Mouse (Mus musculus) frontal cortex, adult (tissue): ENCODE measurements around the gene Ankle1.

Experiments
- ATAC-seq: cut with Nextera tagmentation; 2 replicates; pipeline ENCODE4 v1.9.2; 2017; ENCODE audit warnings: mild to moderate bottlenecking, moderate library complexity, mixed read lengths; ENCODE audit not compliant: low TSS enrichment

The Ankle1 gene

DNA sequence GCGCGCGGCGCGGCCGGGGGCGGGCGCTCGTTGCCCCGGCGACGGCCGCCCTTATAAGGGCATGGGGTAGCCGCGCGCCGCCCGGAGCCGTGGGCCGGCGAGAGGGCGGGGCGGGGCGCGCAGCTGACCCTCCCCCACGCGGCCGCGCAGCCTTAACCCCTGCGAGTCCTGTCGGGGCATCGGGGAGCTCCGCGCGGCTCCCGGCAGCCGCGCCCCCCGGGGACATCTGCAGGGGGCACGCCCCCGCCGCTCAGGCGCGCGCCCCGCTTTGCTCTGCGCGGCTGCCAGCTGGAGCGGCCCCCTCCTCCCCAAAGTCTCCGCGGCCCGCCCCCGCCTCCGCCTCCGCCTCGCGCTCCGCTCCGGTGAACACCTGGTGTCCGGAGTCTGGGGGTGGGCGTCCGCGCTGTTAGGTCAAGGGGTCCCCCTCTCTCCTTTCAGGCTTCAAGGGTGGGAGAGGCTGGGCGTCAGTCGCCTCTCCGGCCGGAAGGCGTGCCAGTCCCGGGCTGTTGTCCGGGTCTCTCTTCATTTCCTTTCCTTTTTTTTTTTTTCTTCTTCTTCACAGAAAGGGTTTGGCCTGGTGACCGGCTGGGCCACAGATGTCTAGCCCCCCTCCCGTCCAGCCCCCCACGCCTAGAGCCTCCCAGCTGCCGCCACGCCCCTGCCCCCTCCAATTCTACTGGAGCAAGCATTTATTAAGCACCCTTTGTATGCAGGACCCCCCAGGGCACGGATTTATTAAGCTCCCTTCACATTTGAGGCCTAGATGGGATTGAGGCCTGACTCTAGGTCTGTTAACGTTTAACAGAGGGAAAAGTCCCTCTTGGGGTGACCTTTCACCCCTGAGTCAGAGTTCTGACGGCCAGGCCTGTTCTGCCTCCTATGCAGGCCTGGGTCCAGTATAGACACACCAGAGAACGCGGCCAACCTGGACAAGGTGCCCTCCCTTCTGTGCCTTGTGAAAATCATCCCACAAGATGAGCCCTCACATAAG, 23.5 kb upstream of the Ankle1 start:
- ATAC-seq = peak; percentile 39

DNA sequence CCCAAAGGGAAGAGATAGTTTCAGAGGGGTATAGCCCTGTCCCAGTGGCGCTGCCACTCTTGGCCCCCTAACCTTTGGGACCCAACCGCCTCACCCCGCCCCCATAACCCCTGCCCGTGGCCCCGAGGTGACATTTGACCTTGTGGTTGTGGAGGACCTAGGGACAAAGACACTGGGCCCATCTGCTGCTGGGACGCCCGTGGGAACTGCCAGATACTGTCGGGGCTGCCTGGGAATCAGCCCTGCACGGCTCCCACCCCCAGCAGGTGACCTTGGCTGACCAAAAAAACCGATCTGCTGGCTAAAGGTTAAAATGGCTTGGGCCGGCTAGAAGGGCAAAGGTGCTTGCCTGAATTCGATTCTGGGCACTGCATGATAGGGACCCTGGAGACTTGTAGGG, 22.4 kb upstream of the Ankle1 start:
- no peak for ATAC-seq

DNA sequence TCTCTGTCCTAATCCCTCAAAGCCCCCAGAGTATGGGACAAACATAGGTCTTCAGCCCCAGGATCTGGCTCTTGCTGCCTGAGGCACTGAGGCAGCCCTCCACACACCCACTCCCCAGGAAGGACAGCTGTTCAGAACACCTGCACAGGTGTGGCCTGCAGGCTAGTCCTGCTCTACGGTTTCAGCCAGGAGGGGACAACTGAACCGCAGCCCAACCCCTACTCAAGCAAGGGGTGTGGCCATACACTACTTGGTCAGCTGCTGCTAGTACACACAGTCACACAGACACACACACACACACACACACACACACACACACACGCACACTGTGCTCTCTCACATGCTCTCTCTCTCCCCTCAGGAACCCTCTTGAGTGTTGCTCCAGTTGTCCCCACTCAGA, 21.9 kb upstream of the Ankle1 start:
- no peak for ATAC-seq

DNA sequence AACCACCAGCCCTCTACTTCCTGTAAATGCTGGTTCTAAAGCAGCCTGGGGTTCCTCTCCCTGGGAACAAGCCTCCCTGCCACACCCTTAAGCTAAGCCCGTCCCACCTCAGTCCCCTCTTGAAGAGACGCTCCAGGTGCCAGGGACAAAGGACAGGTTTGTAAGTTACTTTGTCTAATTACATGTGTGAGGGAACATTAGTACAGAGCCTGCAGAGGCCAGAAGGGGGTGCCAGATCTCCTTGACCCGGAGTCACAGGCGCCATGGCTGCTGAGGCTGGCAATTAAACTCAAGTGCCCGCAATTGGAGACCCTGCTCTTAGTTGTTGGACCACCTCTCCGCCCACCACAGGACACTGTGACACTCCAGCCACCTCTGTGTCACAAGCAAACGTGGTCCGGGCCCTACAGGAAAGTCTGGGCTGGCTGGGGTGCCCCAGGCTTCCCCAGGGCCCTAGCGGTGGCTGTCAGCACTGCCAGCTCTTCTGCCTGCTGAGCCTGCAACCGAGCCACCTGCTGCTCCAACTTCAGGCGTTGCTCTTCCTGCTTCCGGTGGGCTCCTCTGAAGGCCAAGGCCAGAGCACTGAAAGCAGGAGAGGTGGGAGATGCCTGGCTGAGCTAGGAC, 20.5 kb upstream of the Ankle1 start:
- no peak for ATAC-seq

DNA sequence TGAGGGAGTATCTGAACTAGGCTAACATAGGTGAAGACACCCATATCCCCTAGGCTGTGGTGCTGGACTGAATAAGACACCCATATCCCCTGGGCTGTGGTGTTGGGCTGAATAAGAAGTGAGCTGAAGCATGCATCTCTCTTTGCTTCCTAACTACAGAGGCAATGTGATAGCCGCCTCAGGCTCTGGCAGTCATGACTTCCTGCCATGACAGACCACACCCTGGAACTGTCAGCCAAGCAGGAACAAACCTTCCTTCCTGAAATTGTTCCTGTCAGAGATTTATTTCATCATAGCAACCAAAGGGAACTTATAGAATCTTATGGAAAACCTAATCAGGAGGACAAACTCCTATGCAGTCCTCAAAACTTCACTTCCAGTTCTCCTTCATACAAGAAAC, 17.5 kb upstream of the Ankle1 start:
- ATAC-seq = no peak

DNA sequence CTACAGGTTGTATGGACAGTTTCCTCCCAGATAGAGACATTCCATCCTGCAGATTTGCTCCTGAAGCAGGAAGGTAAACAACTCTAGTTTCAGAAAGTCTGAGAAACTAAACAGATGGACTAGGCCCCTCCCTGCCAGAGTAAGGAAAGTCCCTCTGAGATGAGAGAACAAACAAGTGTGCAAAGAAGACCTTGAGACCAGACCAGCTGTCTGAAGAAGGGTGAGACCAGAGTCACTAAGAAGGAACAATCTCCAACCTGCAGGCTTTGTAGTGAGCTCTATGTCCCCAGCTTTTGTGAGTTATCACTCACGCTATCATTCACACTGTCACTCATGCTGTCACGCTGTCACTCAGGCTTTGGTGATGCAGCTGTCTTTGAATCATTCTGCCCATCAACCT, 14.1 kb upstream of the Ankle1 start:
- no peak for ATAC-seq

DNA sequence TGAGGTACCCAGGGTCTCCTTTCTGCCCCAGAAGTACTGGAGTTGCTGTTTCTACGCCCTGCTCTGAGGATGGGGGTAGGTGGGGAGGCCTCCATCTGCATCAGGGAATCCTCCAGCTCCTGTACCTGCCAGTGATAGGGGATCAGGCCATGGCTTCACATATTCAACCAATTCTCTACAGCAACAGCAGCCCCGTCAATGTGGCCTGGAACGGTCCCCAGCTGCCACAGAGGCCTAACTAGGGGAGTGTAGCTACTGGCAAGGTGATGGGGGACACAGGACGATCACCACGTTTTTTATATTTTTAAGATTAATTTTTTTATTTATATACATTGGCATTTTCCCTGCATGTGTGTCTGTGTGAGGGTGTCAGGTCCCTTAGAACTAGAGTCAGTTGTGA, 13.4 kb upstream of the Ankle1 start:
- no peak for ATAC-seq

DNA sequence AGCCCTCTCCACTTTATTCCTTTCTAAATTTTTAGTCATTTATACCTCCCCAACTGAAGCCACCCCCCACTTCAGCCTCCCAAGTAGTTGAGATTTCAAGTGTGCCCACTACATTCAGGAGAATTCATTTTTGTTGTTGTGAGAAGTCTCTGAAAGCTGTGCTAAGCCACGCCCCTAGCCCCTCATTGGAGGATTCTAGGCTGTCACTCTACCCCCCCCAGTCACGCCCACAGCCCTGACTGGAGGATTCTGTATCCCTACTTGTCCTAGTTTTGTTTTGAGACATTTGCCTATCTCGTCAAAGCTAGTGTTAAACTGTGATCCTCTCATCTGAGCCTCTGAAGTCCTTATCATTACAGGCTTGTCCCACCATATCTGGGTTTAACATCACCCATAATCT, 12.9 kb upstream of the Ankle1 start:
- ATAC-seq = no peak

DNA sequence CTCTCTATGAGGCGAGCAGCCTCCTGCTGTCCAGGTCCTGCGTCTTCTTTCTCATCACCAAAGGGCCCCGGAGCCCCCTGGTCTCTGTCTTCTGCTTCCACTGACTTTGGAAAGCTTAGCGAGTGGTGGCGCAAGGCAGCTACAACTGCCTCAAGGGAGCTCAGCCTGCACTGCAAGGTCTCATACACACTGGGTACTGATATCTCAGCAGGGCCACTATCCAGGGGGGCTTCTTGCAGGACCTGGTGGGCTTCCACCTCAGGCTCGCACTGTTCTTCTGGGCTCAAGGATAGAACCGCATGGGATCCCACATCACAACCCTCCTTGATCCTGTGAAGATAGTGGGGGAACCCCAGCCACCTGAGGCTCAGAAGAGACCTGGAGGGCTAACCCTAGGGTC, 11.3 kb upstream of the Ankle1 start:
- no peak for ATAC-seq

DNA sequence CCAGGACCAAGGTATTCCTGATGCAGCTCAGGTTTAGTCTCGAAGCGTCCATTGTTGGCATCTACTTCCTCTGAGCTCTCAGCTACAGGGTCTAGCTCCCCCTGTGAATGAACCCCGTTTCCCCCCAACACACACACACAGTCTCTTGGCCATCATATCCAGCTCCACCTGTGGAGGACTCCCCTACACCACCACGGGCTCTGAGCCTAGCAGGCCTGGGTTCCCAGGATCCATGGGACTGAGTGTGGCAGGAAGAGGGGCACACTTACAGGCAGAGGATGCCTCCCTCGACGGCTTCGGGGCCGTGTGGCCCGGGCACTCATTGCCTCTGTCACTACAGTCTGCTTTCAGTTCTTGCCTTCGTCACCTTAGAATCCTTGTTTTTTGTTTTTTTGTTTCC, 10.7 kb upstream of the Ankle1 start:
- ATAC-seq = no peak

DNA sequence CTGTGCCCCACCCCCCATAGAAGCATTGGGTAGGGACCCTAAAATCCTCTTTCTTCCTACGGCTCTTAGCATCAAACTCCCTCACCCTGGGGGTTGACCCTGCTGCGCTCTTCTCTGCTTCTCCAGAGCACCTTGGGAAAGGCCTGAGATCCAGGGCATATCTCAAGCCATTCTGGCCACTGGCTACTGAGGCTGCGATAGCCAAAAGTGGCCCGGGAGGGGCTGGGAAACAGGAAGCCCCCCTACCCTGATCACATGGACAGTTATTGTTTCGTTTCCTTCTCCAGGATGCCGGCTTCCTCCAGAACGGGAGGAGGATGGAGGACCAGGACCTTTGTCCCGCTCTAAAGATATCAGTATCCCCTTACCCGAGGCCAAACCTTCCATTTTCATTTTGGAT, 10.2 kb upstream of the Ankle1 start, which contains the start of gene Ushbp1:
Gene Ushbp1, minus strand, starts transcription at position 174 of the 400 bp plus-strand sequence.
- no peak for ATAC-seq

DNA sequence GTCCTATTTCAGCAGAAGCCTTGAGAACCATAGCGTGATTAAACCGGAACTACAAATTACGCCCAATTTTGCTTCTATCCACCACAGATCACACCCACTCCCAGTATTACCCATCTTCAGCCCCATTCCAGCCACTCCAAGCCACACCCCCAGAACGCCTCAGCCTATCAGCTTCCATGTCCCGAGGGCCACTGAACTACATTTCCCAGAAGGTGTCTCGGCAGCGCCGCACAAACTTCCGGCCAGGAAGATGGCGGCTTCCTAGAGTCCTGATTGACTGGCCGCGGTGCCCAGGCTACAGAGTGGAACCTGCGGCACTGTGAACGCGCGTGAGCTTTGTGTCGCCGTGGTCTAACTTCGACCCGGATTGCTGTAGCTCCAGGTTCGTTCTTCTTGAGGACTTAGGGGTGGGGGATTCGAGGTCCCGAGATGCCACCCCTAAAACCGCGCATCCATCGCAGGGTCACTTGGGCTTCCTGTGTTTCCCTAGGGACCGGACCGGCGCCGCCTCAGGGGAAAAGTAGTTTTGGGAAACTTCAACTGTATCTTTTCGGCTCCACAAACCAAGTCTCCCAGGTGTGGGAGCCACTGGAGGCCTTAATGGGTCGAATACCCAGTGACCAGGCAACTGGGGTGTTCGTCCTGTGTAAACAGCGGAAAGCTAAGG, 9.0 kb upstream of the Ankle1 start, which contains the start of gene Babam1:
Gene Babam1, plus strand, starts transcription at position 223 of the 667 bp plus-strand sequence.
- ATAC-seq = peak; percentile 96

DNA sequence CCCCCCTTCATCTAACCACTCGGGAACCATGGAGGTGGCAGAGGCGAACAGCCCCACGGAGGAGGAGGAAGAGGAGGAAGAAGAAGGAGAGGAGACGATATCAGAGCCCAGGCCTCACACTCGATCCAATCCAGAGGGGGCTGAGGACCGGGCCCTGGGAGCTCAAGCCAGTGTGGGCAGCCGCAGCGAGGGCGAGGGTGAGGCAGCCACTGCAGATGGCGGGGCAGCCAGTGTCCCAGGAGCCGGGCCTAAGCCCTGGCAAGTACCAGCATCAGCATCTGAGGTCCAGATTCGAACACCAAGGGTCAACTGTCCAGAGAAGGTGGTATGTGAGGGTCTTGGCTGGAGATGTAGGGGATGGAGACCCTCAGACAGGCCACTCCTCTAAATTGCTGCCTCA, 8.1 kb upstream of the Ankle1 start:
- no peak for ATAC-seq

DNA sequence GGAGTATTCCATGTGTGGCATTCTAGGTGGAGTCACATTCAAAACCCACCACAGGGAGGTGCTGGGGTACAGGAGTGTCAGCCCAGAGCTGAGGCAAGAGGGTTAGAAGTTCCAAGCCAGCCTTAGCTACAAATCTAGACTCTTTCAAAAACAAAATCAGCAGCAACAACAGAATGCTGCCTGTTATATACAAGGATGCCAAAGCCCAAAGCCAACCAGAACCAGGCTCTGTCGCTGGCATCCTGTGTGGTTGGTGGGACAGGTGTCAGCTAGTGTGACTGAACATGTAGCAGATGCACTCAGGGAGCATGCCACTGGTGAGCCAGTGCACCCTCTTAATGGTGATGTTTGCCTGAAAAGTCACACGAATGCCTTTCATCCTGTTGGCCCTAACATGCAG, 5.0 kb upstream of the Ankle1 start:
- ATAC-seq = no peak

DNA sequence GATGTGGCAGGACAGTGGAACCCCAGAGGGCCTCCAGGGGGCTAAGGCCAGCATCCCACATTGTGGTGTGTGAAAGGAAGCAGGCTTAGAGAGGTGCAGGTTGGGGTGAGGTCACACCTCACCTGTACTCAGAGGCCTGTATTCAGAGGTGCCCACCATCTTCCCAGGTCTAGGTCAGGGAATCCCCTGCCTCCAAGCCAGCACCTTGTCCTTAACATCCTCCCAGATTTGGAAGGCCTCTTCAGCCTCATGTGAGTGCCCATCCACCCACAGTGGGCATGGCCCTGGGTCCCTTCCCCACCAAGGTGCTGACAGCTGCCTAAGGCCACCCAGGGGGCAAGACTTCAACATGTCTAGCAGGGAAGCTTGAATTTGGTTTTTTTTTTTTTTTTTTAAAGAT, 4.4 kb upstream of the Ankle1 start:
- ATAC-seq = no peak

DNA sequence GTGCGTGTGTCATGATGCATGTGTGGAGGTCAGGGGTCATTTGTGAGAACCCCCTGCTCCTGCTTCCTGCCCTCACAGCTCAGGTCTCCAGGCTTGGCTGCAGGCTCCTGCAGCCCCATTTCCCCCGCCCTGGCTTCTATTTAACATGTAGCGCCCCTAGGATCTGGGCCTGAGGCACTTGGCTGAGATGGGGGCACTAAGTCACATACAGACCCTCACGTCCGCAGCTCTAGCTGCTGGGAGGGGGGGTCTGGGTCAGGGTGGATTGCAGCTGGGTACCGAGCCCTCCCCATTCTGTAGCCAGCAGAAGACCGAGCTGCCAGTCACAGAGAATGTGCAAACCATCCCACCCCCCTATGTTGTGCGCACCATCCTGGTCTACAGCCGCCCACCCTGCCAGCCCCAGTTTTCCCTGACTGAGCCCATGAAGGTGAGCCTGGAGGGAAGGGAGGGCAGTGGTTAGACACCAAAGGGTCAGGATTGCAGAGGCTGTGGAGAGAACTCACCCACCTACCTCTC, 3.3 kb upstream of the Ankle1 start:
- no peak for ATAC-seq

DNA sequence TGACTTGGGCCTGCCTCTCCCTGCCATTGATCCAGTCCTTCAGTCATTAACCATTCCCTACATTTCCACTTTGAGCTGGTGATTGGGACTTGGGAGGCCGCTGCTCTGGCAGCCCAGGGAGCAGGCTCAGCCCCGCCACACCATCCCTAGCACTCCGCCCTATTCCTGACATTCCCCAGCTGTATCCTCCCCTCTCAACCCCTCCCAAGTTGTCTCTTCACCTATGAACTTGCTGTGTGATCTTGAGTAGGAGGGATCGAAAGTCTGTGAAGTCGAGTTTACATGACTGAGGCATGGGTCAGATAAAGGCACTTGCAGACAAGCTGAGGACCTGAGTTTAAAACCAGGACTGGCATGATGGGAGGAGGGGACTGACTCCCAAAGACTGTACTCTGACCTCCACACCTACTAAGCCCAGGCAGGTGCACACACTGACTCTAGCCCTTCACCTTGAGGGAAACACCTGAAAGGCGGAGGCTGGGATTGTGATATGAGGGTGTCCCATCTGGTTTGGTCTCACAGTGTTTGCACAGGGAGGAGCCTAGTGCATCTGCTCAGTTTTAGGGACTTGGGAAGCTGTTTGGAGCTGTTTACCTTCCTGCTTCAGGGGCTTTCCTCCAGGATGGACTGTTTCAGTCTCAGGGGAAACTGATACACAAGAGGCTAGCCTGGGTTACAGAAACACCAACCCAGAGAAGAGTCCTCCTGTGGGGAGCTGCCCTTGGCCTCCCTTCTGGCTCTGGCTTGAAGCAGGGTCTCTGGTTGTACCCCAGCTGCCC, 2.5 kb upstream of the Ankle1 start:
- ATAC-seq = no peak

DNA sequence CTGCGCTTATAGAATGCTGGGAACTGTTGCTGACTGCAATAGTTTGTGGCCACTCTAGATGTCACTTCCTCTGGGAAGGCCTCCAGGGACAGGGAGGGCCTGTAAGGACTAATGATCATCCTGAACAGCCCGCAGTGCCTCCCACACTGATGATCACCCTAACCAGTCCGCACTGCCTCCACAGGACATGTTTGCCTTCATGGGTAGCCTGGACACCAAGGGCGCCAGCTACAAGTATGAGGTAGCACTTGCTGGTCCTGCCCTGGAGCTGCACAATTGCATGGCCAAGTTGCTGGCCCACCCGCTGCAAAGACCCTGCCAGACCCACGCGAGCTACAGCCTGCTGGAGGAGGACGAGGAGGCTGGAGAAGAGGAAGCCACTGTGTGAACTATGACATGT, 1.8 kb upstream of the Ankle1 start:
- no peak for ATAC-seq

DNA sequence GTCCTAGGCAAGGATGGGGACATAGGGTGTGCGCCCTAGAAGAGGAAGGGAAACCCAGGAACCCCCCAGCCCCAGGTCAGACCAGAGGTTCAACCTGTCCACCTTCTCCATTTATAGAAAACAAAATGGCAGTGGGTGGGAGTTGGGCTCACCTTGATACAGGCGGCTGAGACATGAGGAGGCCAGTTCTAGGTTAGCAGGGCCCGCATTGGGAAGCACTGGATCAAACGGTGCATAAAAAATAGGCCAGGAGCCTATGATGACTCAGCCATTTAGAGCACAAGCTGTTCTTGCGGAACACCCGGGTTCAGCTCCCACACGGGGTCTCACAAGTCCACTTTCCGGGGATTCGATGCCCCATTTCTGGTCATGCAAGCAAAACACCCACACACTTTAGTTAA, 859 bp upstream of the Ankle1 start:
- ATAC-seq = no peak

DNA sequence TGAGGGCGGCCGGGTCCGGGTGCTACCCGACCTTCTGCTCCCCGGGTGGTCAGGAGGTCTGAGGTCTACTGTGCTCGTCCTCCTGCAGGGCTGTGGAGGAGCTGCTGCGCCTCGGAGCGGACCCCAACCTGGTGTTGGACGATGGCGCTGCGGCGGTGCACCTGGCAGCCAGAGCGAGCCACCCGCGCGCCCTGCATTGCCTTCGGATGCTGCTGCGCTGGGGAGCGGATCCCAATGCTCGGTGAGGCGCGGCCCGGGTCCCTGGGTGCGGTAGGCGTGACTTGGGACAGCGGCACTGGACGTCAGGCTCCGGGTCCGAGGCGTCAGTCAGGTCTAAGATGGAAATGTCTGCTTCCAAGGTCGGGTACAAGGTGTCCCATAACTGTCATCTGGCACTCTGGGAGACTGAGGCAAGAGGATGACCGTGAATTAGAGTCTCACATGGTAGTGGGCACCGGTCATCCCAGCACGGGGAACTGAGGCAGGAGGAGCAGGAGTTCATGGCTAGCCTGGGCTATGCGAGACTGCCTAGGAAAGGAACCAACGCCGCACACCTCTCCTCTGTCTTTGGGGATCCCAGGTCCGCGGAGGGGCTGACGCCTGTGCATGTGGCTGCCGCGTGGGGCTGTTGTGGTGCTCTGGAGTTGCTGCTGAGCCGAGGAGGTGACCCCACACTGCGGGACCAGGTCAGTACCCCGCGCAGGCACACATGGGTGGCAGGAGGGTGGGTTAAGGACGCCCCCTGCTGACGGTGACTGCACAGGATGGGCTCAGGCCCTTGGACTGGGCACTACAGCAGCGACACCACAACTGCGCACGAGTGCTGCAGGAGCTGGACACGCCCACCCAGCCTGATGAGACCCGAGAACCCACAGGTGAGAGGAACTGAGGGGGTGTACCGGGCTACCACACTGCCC, 547 bp downstream of the Ankle1 start:
- ATAC-seq = no peak

DNA sequence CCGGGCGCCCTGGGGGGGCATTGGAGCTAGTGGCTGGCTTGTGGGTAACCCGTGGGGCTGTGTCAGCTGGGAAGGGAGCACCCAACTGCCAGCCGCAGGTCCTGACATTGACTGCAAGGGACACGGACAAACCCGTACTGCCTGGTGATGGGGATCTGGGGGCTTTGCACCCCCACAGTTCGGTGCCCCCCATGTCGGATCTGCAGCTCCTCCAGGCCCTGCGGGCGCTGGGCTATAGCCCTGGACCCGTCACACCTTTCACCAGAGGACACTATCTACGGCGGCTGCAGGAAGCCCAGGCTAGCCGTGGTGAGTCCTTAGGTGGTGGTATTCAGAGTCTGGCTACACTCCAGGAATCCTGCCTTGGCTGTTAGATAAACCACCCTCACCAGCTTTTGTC, 1.6 kb downstream of the Ankle1 start:
- ATAC-seq = no peak
